Mouse (Mus musculus): ENCODE results near the gene Zfp12.
A peak's percentile ranks its signal among the peaks of the same experiment; 100 is the strongest.

The Zfp12 gene

DNA sequence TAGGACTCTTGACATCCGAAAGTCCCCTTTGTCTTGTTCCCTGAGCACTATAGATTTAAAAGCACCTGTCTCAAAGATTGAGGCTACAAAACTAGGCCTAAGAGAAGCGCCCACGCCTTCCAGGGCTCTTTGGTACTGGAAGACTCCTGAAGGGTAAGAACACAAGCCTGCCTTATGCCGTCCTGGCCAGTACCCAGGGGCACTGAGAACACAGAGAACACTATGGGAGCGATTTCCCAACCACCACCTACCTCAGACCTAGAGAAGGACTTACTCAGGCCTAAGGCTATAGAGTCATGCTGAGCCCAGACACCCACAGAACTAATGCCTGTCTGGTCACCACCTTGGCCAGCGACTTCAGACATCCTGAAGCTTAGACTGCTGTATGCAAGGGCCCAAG, 31.8 kb downstream of the Zfp12 start:
- no peak for DNase-seq (ENCODE audit: low spot score)

GRCm38 (mm10) chr5:143268985-143269362, 34.0 kb downstream of the Zfp12 start:
- no peak for DNase-seq (ENCODE audit: low spot score)

GRCm38 (mm10) chr5:143269363-143270150, 34.6 kb downstream of the Zfp12 start, which contains the start of gene Zfp316:
TSS of gene Zfp316 (minus strand) at chr5:143270022.
- DNase-seq (ENCODE audit: low spot score), result peak; percentile 33

DNA sequence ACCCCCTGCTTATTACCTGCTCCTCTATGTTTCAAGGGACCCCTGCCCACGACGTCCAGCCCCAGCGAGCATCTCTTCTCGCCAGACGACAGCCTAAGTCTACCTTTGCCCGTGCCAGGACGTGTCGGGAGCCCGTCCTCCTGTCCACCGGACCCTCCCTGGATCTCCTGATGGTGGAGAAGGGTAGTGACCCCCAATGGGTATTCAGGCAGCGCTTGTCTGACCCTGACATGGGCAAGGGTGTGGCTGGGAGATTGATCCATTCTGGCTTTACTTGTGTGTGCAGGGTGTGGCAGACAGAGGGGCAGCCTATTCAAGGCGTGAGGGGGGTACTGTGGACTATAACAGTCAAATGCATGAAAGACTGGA, 35.2 kb downstream of the Zfp12 start:
- DNase-seq (ENCODE audit: low spot score), result no peak

DNA sequence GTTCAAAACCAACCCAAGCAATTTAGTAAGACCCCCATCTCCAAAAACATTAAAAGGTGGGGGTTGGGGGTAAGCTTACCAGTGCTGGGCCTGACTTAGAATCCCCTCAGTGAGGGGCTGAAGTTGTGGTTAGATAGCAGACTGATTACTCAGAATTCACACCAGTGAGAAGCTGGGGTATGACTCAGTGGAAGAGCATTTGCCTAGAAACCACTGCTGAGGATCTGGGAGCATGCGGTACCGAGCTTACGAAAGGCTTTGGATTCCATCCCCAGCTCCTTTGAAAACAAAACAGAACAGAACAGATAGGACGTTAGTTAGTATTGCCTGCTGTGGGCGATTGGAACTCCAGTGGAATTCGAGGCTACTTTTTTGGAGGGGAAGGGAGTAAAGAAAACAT, 36.7 kb downstream of the Zfp12 start:
- no peak for DNase-seq (ENCODE audit: low spot score)

- no peak for DNase-seq (ENCODE audit: low spot score)
Measured at GRCm38 (mm10) chr5:143272108-143272507, 37.1 kb downstream of the Zfp12 start.

DNA sequence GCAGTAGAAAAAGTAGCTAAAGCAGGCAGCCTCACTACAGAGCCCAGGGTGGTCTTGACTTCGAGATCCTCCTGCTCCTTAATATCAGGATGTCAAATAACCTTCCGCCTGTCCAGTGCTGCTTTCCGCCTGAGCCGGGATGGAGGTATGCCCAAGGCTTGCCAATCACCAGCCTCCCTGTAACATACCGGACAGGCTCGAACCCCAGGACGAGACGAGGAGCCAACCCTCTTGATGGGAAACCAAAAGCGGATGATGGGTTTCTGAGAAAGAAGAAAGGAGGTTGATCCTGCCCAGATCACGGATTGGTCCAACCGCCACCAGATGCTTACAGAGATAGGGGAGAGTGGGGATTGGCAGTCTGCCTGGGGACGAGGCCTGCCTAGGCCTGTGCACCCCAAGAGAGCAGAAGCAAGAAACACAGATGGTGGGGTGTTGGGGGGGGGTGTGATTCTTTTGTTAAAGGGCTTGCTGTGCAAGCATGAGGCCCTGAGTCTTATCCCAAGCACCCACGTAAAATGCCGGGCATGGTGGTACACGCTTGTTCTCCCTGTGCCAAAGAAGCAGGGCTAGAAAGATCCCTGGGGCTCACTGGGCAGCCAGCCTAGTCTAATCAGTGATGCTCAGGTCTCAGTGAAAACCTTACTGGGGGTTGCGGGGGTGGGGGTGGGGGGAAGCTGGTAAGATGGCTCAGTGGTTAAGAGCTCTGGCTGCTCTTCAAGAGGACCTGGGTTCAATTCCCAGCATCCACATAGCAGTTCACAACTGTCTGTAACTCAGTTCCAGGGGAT, 37.8 kb downstream of the Zfp12 start:
- peak; percentile 39 for DNase-seq (ENCODE audit: low spot score)

DNA sequence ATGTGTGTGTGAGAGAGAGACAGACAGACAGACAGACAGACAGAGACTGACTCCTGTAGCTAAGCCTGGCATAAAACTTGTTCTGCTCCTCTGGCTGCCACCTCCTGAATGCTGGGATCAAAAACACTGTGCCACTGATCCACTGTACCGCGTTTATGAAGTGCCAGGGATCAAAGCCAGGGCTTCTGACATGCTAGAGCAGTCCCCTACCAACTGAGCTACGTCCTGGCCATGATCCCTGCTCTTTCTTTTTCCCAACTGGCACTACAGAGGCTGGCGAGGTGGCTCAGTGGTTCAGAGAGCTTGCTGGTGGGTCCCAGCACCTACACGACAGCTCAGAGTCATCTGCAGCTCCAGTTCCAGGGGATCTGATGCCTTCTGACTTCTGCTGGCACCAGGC, 40.8 kb downstream of the Zfp12 start:
- no peak for DNase-seq (ENCODE audit: low spot score)

DNA sequence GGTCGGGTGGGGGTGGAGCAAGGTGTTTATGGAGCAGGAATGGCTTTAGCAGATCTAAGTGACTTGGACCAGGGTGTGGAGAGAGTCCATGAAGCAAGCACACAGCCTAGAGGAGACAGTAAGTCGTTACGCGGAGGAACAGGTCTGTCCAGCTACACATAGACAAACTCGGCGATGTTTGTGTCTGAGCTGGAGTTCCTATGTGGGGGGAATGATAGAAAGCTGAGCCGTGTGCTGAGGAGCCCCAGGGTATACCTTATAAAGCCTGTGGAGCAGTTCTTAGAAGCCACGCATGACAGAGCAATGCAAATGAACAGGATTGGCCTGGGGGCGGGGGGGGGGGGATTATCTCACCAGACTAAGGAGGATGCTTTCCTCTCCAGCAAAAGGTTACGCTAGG, 44.3 kb downstream of the Zfp12 start:
- no peak for DNase-seq (ENCODE audit: low spot score)

DNA sequence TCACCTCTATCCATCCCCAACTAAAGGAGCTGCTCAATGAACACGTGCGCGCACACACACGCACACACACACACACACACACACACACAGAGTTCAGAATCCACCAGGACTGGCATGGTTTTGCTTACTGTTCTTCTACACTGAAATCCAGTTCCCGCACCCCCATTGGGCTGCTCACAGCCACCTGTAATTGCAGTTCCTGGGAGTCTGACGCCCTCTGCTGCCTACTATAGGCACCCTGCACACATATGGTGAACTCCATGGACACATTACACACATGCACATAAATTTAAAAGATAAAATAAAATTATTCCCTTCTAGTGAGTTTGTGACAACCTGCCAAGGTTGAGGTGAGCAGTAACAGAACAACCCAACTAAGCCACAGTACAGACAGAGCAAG, 49.8 kb downstream of the Zfp12 start:
- DNase-seq (ENCODE audit: low spot score), result no peak

DNA sequence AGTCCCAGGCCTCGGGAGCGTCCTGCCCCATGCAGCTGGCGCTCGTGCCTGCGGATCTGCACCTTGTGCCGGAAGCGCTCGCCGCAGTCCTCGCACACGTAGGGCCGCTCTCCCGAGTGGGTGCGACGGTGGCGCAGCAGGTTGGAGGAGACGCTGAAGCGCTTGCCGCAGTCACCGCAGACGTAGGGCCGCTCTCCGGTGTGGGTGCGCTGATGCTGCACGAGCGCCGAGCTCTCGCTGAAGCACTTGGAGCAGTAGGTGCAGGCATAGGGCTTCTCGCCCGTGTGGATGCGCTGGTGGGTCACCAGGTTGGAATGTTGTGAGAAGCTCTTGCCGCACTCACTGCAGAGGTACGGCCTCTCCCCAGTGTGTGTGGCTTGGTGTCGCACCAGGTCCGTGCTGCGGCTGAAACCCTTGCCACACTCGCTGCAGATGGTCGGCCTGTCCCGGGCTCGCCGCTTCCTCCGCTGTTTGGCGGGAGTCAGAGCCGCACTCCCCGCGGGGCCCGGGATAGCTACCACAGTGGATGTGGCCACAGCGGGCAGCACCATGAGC, 52.9 kb downstream of the Zfp12 start:
- no peak for DNase-seq (ENCODE audit: low spot score)

DNA sequence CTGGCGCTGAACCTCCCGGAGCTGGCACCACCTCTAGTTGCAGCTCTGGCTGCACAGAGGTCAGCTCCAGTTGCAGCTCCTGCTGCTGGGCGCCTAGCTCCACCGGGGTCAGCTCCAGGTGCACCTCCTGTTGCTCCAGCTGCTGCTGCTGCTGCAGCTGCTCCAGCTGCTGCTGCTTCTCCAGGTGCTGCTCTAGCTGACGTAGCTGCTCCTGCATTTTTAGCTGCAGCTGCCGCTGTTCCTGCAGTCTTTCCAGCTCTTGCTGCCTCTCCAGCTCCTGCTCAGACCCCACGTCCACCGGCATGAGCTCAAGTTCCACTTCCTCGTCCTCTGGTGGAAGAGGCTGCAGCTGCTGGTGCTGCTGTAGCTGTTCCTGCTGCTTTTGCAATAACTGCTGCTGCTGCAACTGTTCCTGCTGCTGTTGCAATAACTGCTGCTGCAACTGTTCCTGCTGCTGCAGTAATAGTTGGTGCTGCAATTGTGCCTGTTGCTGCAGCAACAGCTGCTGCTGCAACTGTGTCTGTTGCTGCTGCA, 53.5 kb downstream of the Zfp12 start:
- no peak for DNase-seq (ENCODE audit: low spot score)

- DNase-seq (ENCODE audit: low spot score), result no peak
Measured at GRCm38 (mm10) chr5:143289299-143289698, 54.3 kb downstream of the Zfp12 start.

GRCm38 (mm10) chr5:143292879-143293278, 57.9 kb downstream of the Zfp12 start:
- no peak for DNase-seq (ENCODE audit: low spot score)

- no peak for DNase-seq (ENCODE audit: low spot score)
Measured at GRCm38 (mm10) chr5:143293404-143293803, 58.4 kb downstream of the Zfp12 start, which contains the start of gene Zfp853. TSS of gene Zfp853 (minus strand) at chr5:143293623.

DNA sequence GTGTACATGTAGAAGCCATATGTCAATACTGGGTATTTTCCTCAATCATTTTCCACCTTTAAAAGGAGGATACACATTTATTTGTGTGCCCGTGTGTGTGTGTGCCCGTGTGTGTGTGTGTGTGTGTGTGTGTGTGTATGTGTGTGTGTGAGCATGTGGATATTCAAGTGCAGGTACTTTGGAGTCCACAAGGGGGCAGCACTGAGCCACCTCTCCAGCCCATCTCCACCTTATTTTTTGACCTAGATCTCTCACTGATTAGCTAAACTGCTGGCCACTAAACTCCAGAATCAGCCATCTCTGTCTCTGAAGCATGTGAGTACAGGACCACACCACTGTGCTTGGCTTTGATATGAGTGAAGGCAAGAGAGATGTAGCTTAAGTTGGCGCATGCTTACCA, 59.9 kb downstream of the Zfp12 start:
- no peak for DNase-seq (ENCODE audit: low spot score)

DNA sequence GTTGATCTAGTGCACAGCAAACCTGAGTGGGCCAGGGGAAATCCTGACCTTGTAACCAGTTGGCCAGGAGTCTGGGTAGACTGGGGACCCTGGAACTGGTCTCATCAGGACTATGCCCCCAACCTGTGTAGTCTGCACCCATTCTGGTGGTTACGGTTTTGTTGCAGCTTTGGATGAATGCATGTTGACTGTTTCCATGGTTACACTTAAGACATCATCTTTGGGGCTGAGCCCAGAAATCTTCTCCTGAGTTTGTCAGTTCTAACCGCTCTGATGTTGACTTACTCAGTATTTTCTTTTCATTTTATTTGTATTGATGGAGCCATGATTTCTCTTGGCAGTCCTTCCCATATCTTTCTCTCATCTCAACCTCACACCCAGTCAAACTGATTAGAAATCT, 60.4 kb downstream of the Zfp12 start:
- DNase-seq (ENCODE audit: low spot score), result no peak

- DNase-seq (ENCODE audit: low spot score), result no peak
Measured at GRCm38 (mm10) chr5:143297986-143298385, 63.0 kb downstream of the Zfp12 start.

DNA sequence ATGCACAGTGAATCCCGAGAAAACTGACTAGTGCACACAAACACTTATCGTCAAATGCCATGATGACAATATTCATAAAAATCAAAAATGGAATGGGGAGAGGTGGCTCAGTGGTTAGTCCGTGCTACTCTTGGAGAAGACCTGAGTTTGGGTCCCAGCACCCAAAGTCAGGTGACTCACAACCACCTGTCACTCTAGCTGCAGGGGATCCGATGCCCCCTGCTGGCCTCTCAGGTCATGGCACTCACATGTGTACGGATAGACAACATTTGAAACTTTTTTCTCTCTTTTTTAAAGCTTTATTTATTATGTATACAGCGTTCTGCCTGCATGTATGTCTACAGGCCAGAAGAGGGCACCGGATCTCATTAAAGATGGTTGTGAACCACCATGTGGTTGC, 63.4 kb downstream of the Zfp12 start:
- no peak for DNase-seq (ENCODE audit: low spot score)
